11 mouse cellular contexts compared by ENCODE assay signal in the genomic region with DNA sequence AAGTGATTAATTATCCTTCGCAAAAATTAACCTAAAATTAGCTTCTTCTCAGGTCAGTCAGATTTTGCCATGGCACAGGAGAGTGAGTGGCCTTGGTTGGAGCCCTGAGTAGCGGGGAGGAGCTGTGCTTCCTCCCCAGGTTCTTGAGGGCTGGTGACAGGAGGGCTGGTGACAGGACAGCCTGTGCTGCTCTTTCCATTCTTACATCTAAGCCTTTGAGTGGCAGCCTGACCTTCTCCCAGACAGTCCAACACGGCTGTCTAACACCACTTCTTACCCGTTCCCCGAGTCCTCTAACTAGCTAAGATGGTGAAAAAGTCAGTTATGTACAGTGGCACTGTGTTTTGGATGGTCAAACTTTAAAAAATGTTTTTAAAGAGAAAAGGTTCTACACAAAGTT.
"Had no signal": no experiment of that assay in that cellular context is flagged by ENCODE, and none has a peak within 500 bp of the region (broad histone marks: within the 10 kb centered on the region; RNA-seq: fewer than 3 reads in every experiment).

No protein-coding gene starts in this region.

- H3K4me1 ChIP-seq: liver, embryonic 13.5 days; lung, embryonic 15.5 days had no signal

- H3K27me3 ChIP-seq: kidney, embryonic 15.5 days; liver, embryonic 13.5 days; lung, embryonic 15.5 days; neural tube, embryonic 12.5 days had no signal

- H3K9ac ChIP-seq: kidney, embryonic 15.5 days; liver, embryonic 13.5 days; liver, postnatal 0 days; lung, embryonic 15.5 days; neural tube, embryonic 12.5 days had no signal

- H3K4me2 ChIP-seq: kidney, embryonic 15.5 days; liver, embryonic 13.5 days; lung, embryonic 15.5 days; neural tube, embryonic 12.5 days had no signal

- H3K36me3 ChIP-seq: kidney, embryonic 15.5 days; liver, embryonic 13.5 days; lung, embryonic 15.5 days; neural tube, embryonic 12.5 days had no signal

- H3K27ac ChIP-seq: kidney, embryonic 15.5 days; liver, embryonic 13.5 days; lung, embryonic 15.5 days; neural tube, embryonic 12.5 days had no signal

- DNase-seq: left cerebral cortex, postnatal 4 days; liver; liver, embryonic 13.5 days; liver, postnatal 0 days; right cerebral cortex, adult 18-20 months; right cerebral cortex, postnatal 25 days; thymus, postnatal 36 days had no signal

- ATAC-seq: liver, postnatal 0 days had no signal

- H3K4me3 ChIP-seq: kidney, embryonic 15.5 days; liver, embryonic 13.5 days; lung, embryonic 15.5 days; myocyte; neural tube, embryonic 12.5 days had no signal

- H3K9me3 ChIP-seq: kidney, embryonic 15.5 days; liver, embryonic 13.5 days; lung, embryonic 15.5 days; neural tube, embryonic 12.5 days had no signal
